Mouse (Mus musculus) adipocyte (in vitro differentiated cells): ENCODE results near the gene Map3k7.

ENCODE experiments used
- DNase-seq: peaks from one replicate; pipeline ENCODE4 v3.0.0-alpha.2; 2016; ENCODE audit warnings: low spot score

The Map3k7 gene

GRCm38 (mm10) chr4:32062381-32063059, 98.6 kb downstream of the Map3k7 start:
- DNase-seq, result no peak

- DNase-seq, result peak; percentile 22
Observed at GRCm38 (mm10) chr4:32063291-32063690, 99.4 kb downstream of the Map3k7 start.
